Mouse (Mus musculus) stomach, embryonic 15.5 days (tissue): Measurements from ENCODE around the gene Bex3. TPM values are rescaled to one million over a fixed set of nuclear protein-coding genes. Genes with fewer than 3 reads are reported as not detected.
"Not testable (repeated sequence)": the region's sequence is repeated elsewhere in the genome, so short reads cannot be mapped to it uniquely, and the experiment has no call there.

Source experiments
- ATAC-seq: fragments of 200-750 bp; cut with Nextera tagmentation; 2 replicates; pipeline ENCODE4 v1.8.0; 2017; ENCODE audit warnings: low read depth, moderate number of reproducible peaks, moderate TSS enrichment; ENCODE audit not compliant: insufficient read depth, low FRiP score
- H3K27ac ChIP-seq: fragments of 300-500 bp; sonication (generic); 2 replicates; pipeline ENCODE4 v1.5.1; 2015; ENCODE audit warnings: mild to moderate bottlenecking, inconsistent platforms
- H3K27me3 ChIP-seq: fragments of 300-500 bp; sonication (generic); replicated peaks from 2 replicates; pipeline ENCODE4 v1.6.1; 2015; ENCODE audit warnings: inconsistent platforms
- H3K36me3 ChIP-seq: fragments of 300-500 bp; sonication (generic); 2 replicates; pipeline ENCODE4 v1.6.1; 2015; ENCODE audit warnings: inconsistent platforms
- H3K4me1 ChIP-seq: fragments of 300-500 bp; sonication (generic); 2 replicates; pipeline ENCODE4 v1.6.1; 2015; ENCODE audit warnings: inconsistent platforms
- H3K4me2 ChIP-seq: fragments of 300-500 bp; sonication (generic); 2 replicates; pipeline ENCODE4 v1.6.1; 2015; ENCODE audit warnings: mild to moderate bottlenecking, inconsistent platforms
- H3K4me3 ChIP-seq: fragments of 300-500 bp; sonication (generic); replicated peaks from 2 replicates; pipeline ENCODE4 v1.5.1; 2015; ENCODE audit warnings: inconsistent platforms
- H3K9ac ChIP-seq: fragments of 300-500 bp; sonication (generic); 2 replicates; pipeline ENCODE4 v1.6.1; 2015; ENCODE audit warnings: inconsistent platforms
- H3K9me3 ChIP-seq: fragments of 300-500 bp; sonication (generic); 2 replicates; pipeline ENCODE4 v1.6.1; 2016; ENCODE audit warnings: inconsistent platforms
- WGBS: fragments of 180-500 bp; shearing (Covaris S2); methylation state at CpG from one replicate; pipeline ENCODE4 v1.1.7; 2015; 5-methylcytosine and 5-hydroxymethylcytosine counted together
- polyA plus RNA-seq: library from polyadenylated mRNA; unstranded; fragments of >200 nt; fragmentation: Nextera tagmentation; extraction: Ambion mirVana; gene quantifications from 2 replicates; pipeline ENCODE4 v1.2.1, GENCODE M21; 2015

Bex3 gene
- polyA plus RNA-seq, 1 experiment from 2014 or later, result 384 TPM

- peak overlapping the region; percentile 43 for H3K4me3 ChIP-seq
- 13% methylated on average over 7 of the region's 60 CpGs for WGBS
- not testable (repeated sequence) for H3K4me1 ChIP-seq, H3K9ac ChIP-seq, H3K9me3 ChIP-seq, H3K27ac ChIP-seq, H3K27me3 ChIP-seq, H3K36me3 ChIP-seq
- peak overlapping the region; percentile 40 for H3K4me2 ChIP-seq
- peak; percentile 59; the same call in 1 of the 2 replicates for ATAC-seq
Observed at GRCm38 (mm10) chrX:136270393-136271111, 499 bp downstream of the Bex3 start.

- Histone ChIP-seq H3K4me2 (no peak overlapping the region), H3K27ac (no peak overlapping the region), H3K4me1 (no peaks in the 10 kb centered on the region), H3K9me3 (no peaks in the 10 kb centered on the region), H3K9ac (no peak overlapping the region), H3K27me3 (no peaks in the 10 kb centered on the region), H3K4me3 (no peak overlapping the region), H3K36me3 (no peaks in the 10 kb centered on the region)
- 17% methylated on average over 3 of the region's 3 CpGs for WGBS
- no peak for ATAC-seq
Observed at GRCm38 (mm10) chrX:136274542-136274941, 4.5 kb downstream of the Bex3 start.

GRCm38 (mm10) chrX:136275386-136275785, 5.3 kb downstream of the Bex3 start:
- WGBS, result 52% methylated on average over 3 of the region's 3 CpGs
- Histone ChIP-seq H3K4me1 (no peaks in the 10 kb centered on the region), H3K27ac (no peak overlapping the region), H3K9me3 (no peaks in the 10 kb centered on the region), H3K27me3 (no peaks in the 10 kb centered on the region), H3K36me3 (no peaks in the 10 kb centered on the region), H3K4me2 (no peak overlapping the region), H3K4me3 (no peak overlapping the region), H3K9ac (no peak overlapping the region)
- no peak for ATAC-seq

GRCm38 (mm10) chrX:136277577-136277976, 7.5 kb downstream of the Bex3 start:
- no peaks in the 10 kb centered on the region for H3K27me3 ChIP-seq
- H3K9ac ChIP-seq, result no peak overlapping the region
- no peak overlapping the region for H3K4me2 ChIP-seq
- H3K9me3 ChIP-seq, result no peaks in the 10 kb centered on the region
- no peak overlapping the region for H3K27ac ChIP-seq
- WGBS, result 83% methylated on average over 7 of the region's 7 CpGs
- H3K36me3 ChIP-seq, result no peaks in the 10 kb centered on the region
- H3K4me1 ChIP-seq, result no peaks in the 10 kb centered on the region
- no peak overlapping the region for H3K4me3 ChIP-seq
- ATAC-seq, result no peak

GRCm38 (mm10) chrX:136278401-136278800, 8.3 kb downstream of the Bex3 start:
- Histone ChIP-seq H3K9me3 (no peaks in the 10 kb centered on the region), H3K27me3 (no peaks in the 10 kb centered on the region), H3K36me3 (no peaks in the 10 kb centered on the region), H3K4me2 (no peak overlapping the region), H3K4me3 (no peak overlapping the region), H3K27ac (no peak overlapping the region), H3K4me1 (no peaks in the 10 kb centered on the region), H3K9ac (no peak overlapping the region)
- no peak for ATAC-seq

- Histone ChIP-seq H3K9ac (no peak overlapping the region), H3K36me3 (no peaks in the 10 kb centered on the region), H3K4me3 (no peak overlapping the region), H3K9me3 (no peaks in the 10 kb centered on the region), H3K4me2 (no peak overlapping the region), H3K27me3 (no peaks in the 10 kb centered on the region), H3K4me1 (no peaks in the 10 kb centered on the region), H3K27ac (no peak overlapping the region)
- no peak for ATAC-seq
- WGBS, result 81% methylated on average over 5 of the region's 5 CpGs
Observed at GRCm38 (mm10) chrX:136279410-136279809, 9.4 kb downstream of the Bex3 start.

- H3K36me3 ChIP-seq, result no peaks in the 10 kb centered on the region
- H3K4me2 ChIP-seq, result no peak overlapping the region
- no peak for ATAC-seq
- no peaks in the 10 kb centered on the region for H3K9me3 ChIP-seq
- WGBS, result 37% methylated on average over 8 of the region's 8 CpGs
- H3K9ac ChIP-seq, result no peak overlapping the region
- no peak overlapping the region for H3K27ac ChIP-seq
- no peaks in the 10 kb centered on the region for H3K4me1 ChIP-seq
- H3K4me3 ChIP-seq, result no peak overlapping the region
- no peaks in the 10 kb centered on the region for H3K27me3 ChIP-seq
Observed at GRCm38 (mm10) chrX:136290817-136291281, 20.8 kb downstream of the Bex3 start.

GRCm38 (mm10) chrX:136304295-136304694, 34.2 kb downstream of the Bex3 start:
- Histone ChIP-seq H3K9me3 (no peaks in the 10 kb centered on the region), H3K36me3 (no peaks in the 10 kb centered on the region), H3K9ac (no peak overlapping the region), H3K27ac (no peak overlapping the region), H3K4me1 (no peaks in the 10 kb centered on the region), H3K4me2 (no peak overlapping the region), H3K27me3 (no peaks in the 10 kb centered on the region), H3K4me3 (no peak overlapping the region)
- ATAC-seq, result no peak

- Histone ChIP-seq H3K9me3 (no peaks in the 10 kb centered on the region), H3K36me3 (no peaks in the 10 kb centered on the region), H3K27me3 (no peaks in the 10 kb centered on the region), H3K4me3 (no peak overlapping the region), H3K4me2 (no peak overlapping the region), H3K9ac (no peak overlapping the region), H3K4me1 (no peaks in the 10 kb centered on the region), H3K27ac (no peak overlapping the region)
- 36% methylated on average over 1 of the region's 1 CpGs for WGBS
- no peak for ATAC-seq
Observed at GRCm38 (mm10) chrX:136306196-136306595, 36.1 kb downstream of the Bex3 start.

GRCm38 (mm10) chrX:136313303-136313702, 43.2 kb downstream of the Bex3 start:
- Histone ChIP-seq H3K9ac (no peak overlapping the region), H3K4me2 (no peak overlapping the region), H3K27ac (no peak overlapping the region), H3K27me3 (no peaks in the 10 kb centered on the region), H3K36me3 (no peaks in the 10 kb centered on the region), H3K9me3 (no peaks in the 10 kb centered on the region), H3K4me3 (no peak overlapping the region), H3K4me1 (no peaks in the 10 kb centered on the region)
- WGBS, result 35% methylated on average over 4 of the region's 4 CpGs
- no peak for ATAC-seq

- Histone ChIP-seq H3K4me1 (no peaks in the 10 kb centered on the region), H3K4me3 (no peak overlapping the region), H3K4me2 (no peak overlapping the region), H3K9ac (no peak overlapping the region), H3K27me3 (no peaks in the 10 kb centered on the region), H3K9me3 (no peaks in the 10 kb centered on the region), H3K36me3 (no peaks in the 10 kb centered on the region), H3K27ac (no peak overlapping the region)
- 28% methylated on average over 8 of the region's 8 CpGs for WGBS
- ATAC-seq, result no peak
Observed at GRCm38 (mm10) chrX:136313792-136314564, 43.9 kb downstream of the Bex3 start.

- H3K27me3 ChIP-seq, result no peaks in the 10 kb centered on the region
- H3K36me3 ChIP-seq, result no peaks in the 10 kb centered on the region
- H3K4me1 ChIP-seq, result no peaks in the 10 kb centered on the region
- no peak overlapping the region for H3K4me3 ChIP-seq
- no peak for ATAC-seq
- WGBS, result 52% methylated on average over 4 of the region's 4 CpGs
- H3K4me2 ChIP-seq, result no peak overlapping the region
- no peak overlapping the region for H3K27ac ChIP-seq
- H3K9me3 ChIP-seq, result no peaks in the 10 kb centered on the region
- no peak overlapping the region for H3K9ac ChIP-seq
Observed at GRCm38 (mm10) chrX:136319953-136320352, 49.9 kb downstream of the Bex3 start.
